Mouse (Mus musculus) embryonic facial prominence, embryonic 13.5 days (tissue): ENCODE measurements around the gene Baz2a. TPM values are rescaled to one million over a fixed set of nuclear protein-coding genes. Genes with fewer than 3 reads are reported as not detected.
"Not testable (repeated sequence)": the region's sequence is repeated elsewhere in the genome, so short reads cannot be mapped to it uniquely, and the experiment has no call there.

ENCODE experiments used
- ATAC-seq: fragments of 200-750 bp; cut with Nextera tagmentation; 2 replicates; pipeline ENCODE4 v1.8.0; 2017; ENCODE audit warnings: low read depth; ENCODE audit not compliant: insufficient number of reproducible peaks, insufficient read depth, low FRiP score, low TSS enrichment
- H3K27ac ChIP-seq: fragments of 300-500 bp; sonication (generic); 2 replicates; pipeline ENCODE4 v1.5.1; 2015; ENCODE audit warnings: moderate library complexity, mild to moderate bottlenecking, inconsistent platforms
- H3K27me3 ChIP-seq: fragments of 300-500 bp; sonication (generic); 2 replicates; pipeline ENCODE4 v1.6.1; 2015; ENCODE audit warnings: mild to moderate bottlenecking, inconsistent platforms
- H3K36me3 ChIP-seq: fragments of 300-500 bp; sonication (generic); 2 replicates; pipeline ENCODE4 v1.6.1; 2015; ENCODE audit warnings: mild to moderate bottlenecking, inconsistent platforms
- H3K4me1 ChIP-seq: fragments of 300-500 bp; sonication (generic); 2 replicates; pipeline ENCODE4 v1.6.1; 2015; ENCODE audit warnings: inconsistent platforms
- H3K4me2 ChIP-seq: fragments of 300-500 bp; sonication (generic); 2 replicates; pipeline ENCODE4 v1.6.1; 2015; ENCODE audit warnings: moderate library complexity, mild to moderate bottlenecking, inconsistent platforms
- H3K4me3 ChIP-seq: fragments of 300-500 bp; sonication (generic); 2 replicates; pipeline ENCODE4 v1.5.1; 2015; ENCODE audit warnings: mild to moderate bottlenecking, inconsistent platforms
- H3K9ac ChIP-seq: fragments of 300-500 bp; sonication (generic); 2 replicates; pipeline ENCODE4 v1.6.1; 2015; ENCODE audit warnings: mild to moderate bottlenecking, inconsistent platforms
- H3K9me3 ChIP-seq: fragments of 300-500 bp; sonication (generic); 2 replicates; pipeline ENCODE4 v1.6.1; 2016; ENCODE audit warnings: inconsistent platforms
- whole genome bisulfite sequencing: fragments of 180-500 bp; shearing (Covaris S2); methylation state at CpG from one replicate; pipeline ENCODE4 v1.1.7; 2015; ENCODE audit warnings: mixed read lengths; 5-methylcytosine and 5-hydroxymethylcytosine counted together
- microRNA counts: library from miRNA; unstranded; fragments of <30 nt; microRNA quantifications from one replicate; lab custom pipeline; 2016
- microRNA-seq: library from miRNA; unstranded; fragments of <30 nt; microRNA quantifications from one replicate; pipeline ENCODE4, GENCODE M21; 2016
- polyA plus RNA-seq: library from polyadenylated mRNA; unstranded; fragments of >200 nt; fragmentation: Nextera tagmentation; extraction: Ambion mirVana; gene quantifications from 2 replicates; pipeline ENCODE4 v1.2.1, GENCODE M21; 2015

Gene Baz2a
- polyA plus RNA-seq, 1 experiment from 2014 or later, result 11.4 TPM

DNA sequence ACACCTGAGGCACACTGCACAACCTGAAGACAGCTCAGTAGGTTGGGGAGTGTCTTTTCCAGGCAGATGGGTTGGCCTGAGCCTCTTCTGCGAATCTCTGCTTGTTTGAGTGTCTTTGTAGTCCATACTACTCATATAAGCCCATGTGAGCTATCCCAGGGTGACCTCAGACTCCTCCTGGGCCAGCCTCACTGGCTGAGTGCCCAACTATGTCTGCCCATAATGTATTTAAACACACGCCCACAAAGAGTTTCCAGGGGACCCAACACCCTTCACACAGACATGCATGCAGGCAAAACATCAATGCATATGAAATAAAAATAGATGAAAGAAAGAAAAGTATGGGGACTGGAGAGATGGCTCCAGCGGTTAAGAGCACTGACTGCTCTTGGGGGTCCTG is 62.6 kb downstream of the Baz2a start:
- H3K4me1 ChIP-seq, result peaks cover 26% of the 10 kb centered on the region
- H3K4me3 ChIP-seq, result no peak overlapping the region
- no peak overlapping the region for H3K4me2 ChIP-seq
- H3K36me3 ChIP-seq, result peaks cover 12% of the 10 kb centered on the region
- no peak for ATAC-seq
- no peak overlapping the region for H3K9ac ChIP-seq
- H3K27ac ChIP-seq, result no peak overlapping the region
- H3K9me3 ChIP-seq, result no peaks in the 10 kb centered on the region
- WGBS, result 81% methylated on average over 3 of the region's 3 CpGs
- no peaks in the 10 kb centered on the region for H3K27me3 ChIP-seq

DNA sequence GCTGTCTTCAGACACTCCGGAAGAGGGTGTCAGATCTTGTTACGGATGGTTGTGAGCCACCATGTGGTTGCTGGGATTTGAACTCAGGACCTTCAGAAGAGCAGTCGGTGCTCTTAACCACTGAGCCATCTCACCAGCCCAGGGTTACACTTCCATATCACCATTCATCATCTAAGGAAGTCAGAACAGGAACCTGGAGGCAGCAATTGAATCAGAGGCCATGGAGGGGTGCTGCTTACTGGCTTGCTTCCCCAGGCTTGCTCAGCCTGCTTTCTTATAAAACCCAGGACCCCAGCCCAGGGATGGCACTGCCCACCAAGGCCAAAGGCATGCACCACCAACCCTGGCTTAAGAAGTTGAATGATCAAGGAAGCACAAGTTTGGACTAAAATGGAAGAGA is 74.3 kb downstream of the Baz2a start:
- H3K9ac ChIP-seq, H3K4me2 ChIP-seq, H3K27ac ChIP-seq, ATAC-seq, H3K4me1 ChIP-seq, H3K9me3 ChIP-seq, H3K27me3 ChIP-seq, H3K4me3 ChIP-seq: not testable (repeated sequence)
- H3K36me3 ChIP-seq, result peaks cover 11% of the 10 kb centered on the region
- WGBS, result 90% methylated on average over 3 of the region's 3 CpGs

DNA sequence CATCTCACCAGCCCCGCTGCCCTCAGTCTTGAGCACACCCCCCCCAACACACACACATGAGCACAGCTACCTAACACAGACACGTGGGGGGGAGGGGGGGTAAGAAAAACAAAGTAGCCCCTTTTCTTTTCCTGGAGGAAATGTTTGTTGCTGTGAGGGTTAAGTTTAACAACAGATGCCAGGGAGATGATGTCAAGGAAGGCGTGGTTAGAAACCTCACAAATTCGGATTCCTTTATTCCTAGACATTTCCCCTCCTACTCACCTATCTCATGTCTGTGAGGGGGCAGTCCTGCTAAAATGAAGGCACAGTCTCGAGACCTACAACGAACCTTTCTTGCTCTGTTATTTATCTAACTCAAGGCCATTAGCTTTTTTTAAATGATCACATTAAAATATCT is 75.7 kb downstream of the Baz2a start:
- Histone ChIP-seq H3K27me3 (no peaks in the 10 kb centered on the region), H3K36me3 (peaks cover 11% of the 10 kb centered on the region), H3K4me3 (no peak overlapping the region), H3K4me2 (no peak overlapping the region), H3K4me1 (peaks cover 6% of the 10 kb centered on the region; the same call in 1 of the 2 replicates), H3K27ac (no peak overlapping the region), H3K9me3 (no peaks in the 10 kb centered on the region), H3K9ac (no peak overlapping the region)
- ATAC-seq, result no peak
- 41% methylated on average over 6 of the region's 6 CpGs for WGBS

DNA sequence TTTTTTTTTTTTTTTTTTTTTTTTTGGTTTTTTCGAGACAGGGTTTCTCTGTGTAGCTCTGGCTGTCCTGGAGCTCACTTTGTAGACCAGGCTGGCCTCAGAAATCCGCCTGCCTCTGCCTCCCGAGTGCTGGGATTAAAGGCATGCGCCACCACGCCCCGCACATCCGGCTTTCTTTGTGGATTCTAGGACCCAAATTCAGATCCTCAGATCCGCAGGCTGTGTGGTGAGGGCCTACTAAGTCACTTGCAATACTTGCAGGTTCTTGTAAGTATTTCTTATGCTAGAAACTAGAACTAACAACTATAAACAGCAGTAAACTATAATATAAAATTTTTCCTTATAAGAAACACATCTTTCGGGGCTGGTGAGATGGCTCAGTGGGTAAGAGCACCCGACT is 80.0 kb downstream of the Baz2a start:
- 95% methylated on average over 10 of the region's 10 CpGs for WGBS
- not testable (repeated sequence) for H3K9ac ChIP-seq, H3K36me3 ChIP-seq, H3K4me2 ChIP-seq, H3K4me3 ChIP-seq, H3K27me3 ChIP-seq, H3K27ac ChIP-seq, ATAC-seq, H3K9me3 ChIP-seq
- H3K4me1 ChIP-seq, result peaks cover 27% of the 10 kb centered on the region

DNA sequence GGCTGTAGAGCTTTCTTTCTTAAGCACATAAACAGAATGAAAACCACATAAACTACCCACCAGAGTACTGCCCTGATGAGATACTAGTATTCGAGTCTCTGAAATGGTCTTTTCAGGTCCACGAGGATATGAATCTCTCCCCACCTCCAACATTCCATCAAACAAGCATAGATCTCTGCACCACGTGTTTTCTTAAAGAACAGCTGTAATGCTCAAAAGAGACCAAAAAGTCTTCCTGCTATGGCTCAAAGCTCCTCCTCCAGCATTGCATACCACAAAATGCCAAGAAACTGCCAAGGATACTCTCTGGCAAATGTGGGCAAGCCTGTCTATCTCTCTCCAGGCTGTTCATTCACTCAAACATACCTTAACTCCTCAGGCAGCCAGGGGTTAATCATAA is 83.9 kb downstream of the Baz2a start:
- no peaks in the 10 kb centered on the region for H3K27me3 ChIP-seq
- peak overlapping the region; percentile 65 for H3K4me3 ChIP-seq
- WGBS, result 6% methylated on average over 3 of the region's 3 CpGs
- peak overlapping the region; percentile 76 for H3K4me2 ChIP-seq
- H3K36me3 ChIP-seq, result no peaks in the 10 kb centered on the region
- H3K9ac ChIP-seq, result peak overlapping the region; percentile 82
- peak overlapping the region; percentile 97 for H3K27ac ChIP-seq
- H3K9me3 ChIP-seq, result no peaks in the 10 kb centered on the region
- H3K4me1 ChIP-seq, result peaks cover 34% of the 10 kb centered on the region
- ATAC-seq, result no peak

DNA sequence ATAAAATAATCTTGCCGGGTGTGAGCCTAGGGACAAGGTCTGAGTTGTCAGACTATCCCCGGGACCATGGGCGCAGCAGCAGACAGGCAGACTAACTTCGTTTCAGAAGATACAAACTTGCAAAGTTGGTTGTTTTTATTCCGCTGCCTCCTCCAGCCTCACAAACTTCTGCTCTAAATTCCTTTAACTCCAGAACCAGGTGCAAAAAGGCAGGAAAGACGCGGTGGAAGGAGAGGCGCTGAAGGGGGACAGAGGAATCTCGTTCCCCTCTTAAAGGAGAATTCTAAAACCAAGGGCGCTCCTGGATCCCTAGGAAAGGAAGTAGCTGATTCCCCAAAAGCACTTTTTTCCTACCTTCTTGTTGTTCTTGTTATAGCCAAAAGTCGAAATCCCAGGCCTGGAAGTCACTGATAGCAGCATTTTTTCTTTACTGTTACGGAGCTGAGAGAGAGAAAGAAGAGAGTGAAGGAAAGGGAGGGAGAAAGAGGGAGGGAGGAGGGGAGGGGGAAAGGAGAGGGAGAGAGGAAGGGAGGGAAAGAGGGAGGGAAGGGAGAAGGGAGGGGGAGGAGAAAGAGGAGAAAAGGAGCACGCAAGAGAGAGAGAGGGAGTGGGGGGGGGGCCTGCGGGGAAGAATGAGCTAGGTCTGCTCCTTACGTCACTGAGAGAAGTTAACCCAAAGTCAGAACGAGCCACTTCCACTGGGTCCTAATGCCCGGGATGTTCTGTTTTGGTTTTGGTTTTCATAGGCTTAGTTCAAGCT is 84.8 kb downstream of the Baz2a start:
- Histone ChIP-seq H3K27me3 (no peaks in the 10 kb centered on the region), H3K4me1 (peaks cover 34% of the 10 kb centered on the region), H3K9ac (peak overlapping the region; percentile 82), H3K9me3 (no peaks in the 10 kb centered on the region), H3K4me3 (peak overlapping the region; percentile 65), H3K36me3 (no peaks in the 10 kb centered on the region), H3K4me2 (peak overlapping the region; percentile 76), H3K27ac (peak overlapping the region; percentile 97)
- 0% methylated on average over 17 of the region's 17 CpGs for WGBS
- ATAC-seq, result peak; percentile 81

DNA sequence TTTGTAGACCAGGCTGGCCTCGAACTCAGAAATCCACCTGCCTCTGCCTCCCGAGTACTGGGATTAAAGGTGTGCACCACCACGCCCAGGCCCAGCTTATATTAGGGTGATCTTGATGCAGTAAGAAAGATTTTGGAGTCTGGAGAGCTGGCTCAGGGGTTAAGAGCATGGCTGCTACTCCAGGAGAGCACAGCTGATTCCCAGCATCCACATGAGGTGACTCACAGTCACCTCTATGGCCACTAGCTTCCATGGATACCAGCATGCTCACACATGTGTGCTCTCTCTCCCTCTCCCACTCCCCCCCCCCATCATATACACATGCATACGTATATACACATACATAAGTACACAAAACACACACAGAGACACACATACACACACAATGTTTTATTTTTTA is 85.9 kb downstream of the Baz2a start:
- H3K4me1 ChIP-seq, result peaks cover 34% of the 10 kb centered on the region

More for the DNA sequence above, 85.9 kb downstream of the Baz2a start:
- ATAC-seq, result no peak
- Histone ChIP-seq H3K9me3 (no peaks in the 10 kb centered on the region), H3K9ac (no peak overlapping the region), H3K4me3 (no peak overlapping the region), H3K27me3 (no peaks in the 10 kb centered on the region), H3K36me3 (no peaks in the 10 kb centered on the region), H3K4me2 (no peak overlapping the region), H3K27ac (no peak overlapping the region)
- 90% methylated on average over 4 of the region's 4 CpGs for WGBS

MicroRNA genes within 50 kb of the gene (microRNA counts, 519-probe panel; counts per million panel counts)
- microRNA mmu-miR-677 (lab: Ali Mortazavi, UCI), result 236 counts per million, percentile 44 among the panel's probes with 10 or more counts

Small RNAs within 50 kb of the gene (microRNA-seq; reads per million reads assigned to microRNA genes)
- gene Mir677, result 8.5 reads per million, percentile 26 among the genes with 10 or more reads in this experiment

Other genes with a start within 250 kb of the Baz2a start
- not detected in 2 replicates for gene Rdh19, start 241.6 kb upstream of the Baz2a start, polyA plus RNA-seq
- not detected in 2 replicates for gene Rdh16f2, start 225.1 kb upstream of the Baz2a start, polyA plus RNA-seq
- gene Rdh7, start 202.8 kb upstream of the Baz2a start, polyA plus RNA-seq, result 0.21 TPM in 1 of 2 replicates, not detected in the other
- 0.08 and 0.10 TPM in 2 replicates for gene Sdr9c7, start 193.1 kb upstream of the Baz2a start, polyA plus RNA-seq
- not detected in 2 replicates for gene Hsd17b6, start 84.0 kb upstream of the Baz2a start, polyA plus RNA-seq
- gene Prim1, start 76.4 kb upstream of the Baz2a start, polyA plus RNA-seq, result 92.1 and 92.2 TPM in 2 replicates
- 789 and 900 TPM in 2 replicates for gene Naca, start 56.0 kb upstream of the Baz2a start, polyA plus RNA-seq
- 537 and 556 TPM in 2 replicates for gene Ptges3, start 32.6 kb upstream of the Baz2a start, polyA plus RNA-seq
- 1,953 and 2,050 TPM in 2 replicates for gene Atp5b, start 8.3 kb upstream of the Baz2a start, polyA plus RNA-seq
- 39.7 and 42.2 TPM in 2 replicates for gene Rbms2, start 88.7 kb downstream of the Baz2a start, polyA plus RNA-seq
- gene Gls2, start 102.9 kb downstream of the Baz2a start, polyA plus RNA-seq, result 2.2 TPM in 2 replicates
- gene Spryd4, start 120.2 kb downstream of the Baz2a start, polyA plus RNA-seq, result 31.6 and 32.3 TPM in 2 replicates
- gene Mip, start 134.3 kb downstream of the Baz2a start, polyA plus RNA-seq, result 0.14 and 0.51 TPM in 2 replicates
- 65.4 and 79.4 TPM in 2 replicates for gene Timeless, start 140.5 kb downstream of the Baz2a start, polyA plus RNA-seq
- 0.58 and 0.62 TPM in 2 replicates for gene Apon, start 162.5 kb downstream of the Baz2a start, polyA plus RNA-seq
- gene Apof, start 177.1 kb downstream of the Baz2a start, polyA plus RNA-seq, result 2.0 TPM in 1 of 2 replicates, not detected in the other
- 15.7 and 19.0 TPM in 2 replicates for gene Stat2, start 179.0 kb downstream of the Baz2a start, polyA plus RNA-seq
- gene Il23a, start 207.2 kb downstream of the Baz2a start, polyA plus RNA-seq, result 0.23 and 0.25 TPM in 2 replicates
- 31.8 and 32.3 TPM in 2 replicates for gene Pan2, start 211.8 kb downstream of the Baz2a start, polyA plus RNA-seq
- 349 and 362 TPM in 2 replicates for gene Cnpy2, start 230.9 kb downstream of the Baz2a start, polyA plus RNA-seq
- 160 and 179 TPM in 2 replicates for gene Cs, start 246.2 kb downstream of the Baz2a start, polyA plus RNA-seq